Mouse (Mus musculus) frontal cortex, adult (tissue): Measurements from ENCODE around the gene Pbx2.
"Not testable (repeated sequence)": the region's sequence is repeated elsewhere in the genome, so short reads cannot be mapped to it uniquely, and the experiment has no call there.

Experiments
- ATAC-seq: cut with Nextera tagmentation; 2 replicates; pipeline ENCODE4 v1.9.2; 2017; ENCODE audit warnings: mild to moderate bottlenecking, moderate library complexity, mixed read lengths; ENCODE audit not compliant: low TSS enrichment

Gene Pbx2

DNA sequence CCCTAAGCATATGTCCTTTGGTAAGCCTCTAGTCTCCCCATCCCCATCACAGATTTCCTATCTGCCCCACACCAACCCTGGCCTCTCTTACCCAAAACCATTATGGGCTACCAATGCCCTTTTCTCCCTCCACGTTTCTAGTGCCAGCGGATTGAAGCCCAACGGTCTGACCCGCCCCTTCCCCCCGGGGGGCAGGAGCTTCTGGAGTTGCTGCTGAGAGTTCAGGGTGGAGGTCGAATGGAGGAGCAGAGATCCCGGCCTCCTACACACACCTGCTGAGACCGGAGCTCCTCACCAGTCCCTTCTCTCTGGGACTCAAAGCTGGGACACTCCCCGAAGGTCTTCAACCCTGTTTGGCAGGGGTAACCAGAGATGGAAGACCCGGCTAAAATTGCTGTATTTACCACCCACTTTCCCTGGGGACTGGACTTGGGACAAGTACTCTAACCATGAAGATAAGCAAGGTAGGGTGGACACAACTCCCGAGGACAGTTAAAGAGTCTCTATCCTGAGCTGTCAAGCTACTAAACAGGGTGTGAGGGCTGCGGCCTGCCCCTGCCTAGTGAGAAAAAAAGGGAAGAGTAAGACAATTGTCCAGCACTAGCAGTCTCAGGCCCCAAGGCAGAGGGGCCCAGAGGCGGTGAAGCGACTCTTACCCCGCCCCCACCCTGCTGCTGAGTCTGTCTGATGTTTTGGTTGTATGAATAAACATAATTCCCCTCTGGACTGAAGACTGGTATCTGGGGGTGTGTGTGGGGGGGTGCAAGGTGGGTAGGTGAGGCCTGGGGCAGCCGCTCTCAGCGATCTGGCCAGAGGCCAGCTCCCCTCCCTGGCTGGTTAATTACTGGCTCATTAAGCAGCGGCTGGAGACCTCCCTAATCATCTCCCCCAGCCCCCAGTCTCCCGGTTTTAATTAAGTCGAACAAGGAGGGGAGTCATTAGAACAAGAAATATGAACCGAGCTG is at the start of gene Pbx2:
Gene Pbx2 (plus strand): TSS at position 238 of the 965 bp plus-strand sequence.
- no peak for ATAC-seq

DNA sequence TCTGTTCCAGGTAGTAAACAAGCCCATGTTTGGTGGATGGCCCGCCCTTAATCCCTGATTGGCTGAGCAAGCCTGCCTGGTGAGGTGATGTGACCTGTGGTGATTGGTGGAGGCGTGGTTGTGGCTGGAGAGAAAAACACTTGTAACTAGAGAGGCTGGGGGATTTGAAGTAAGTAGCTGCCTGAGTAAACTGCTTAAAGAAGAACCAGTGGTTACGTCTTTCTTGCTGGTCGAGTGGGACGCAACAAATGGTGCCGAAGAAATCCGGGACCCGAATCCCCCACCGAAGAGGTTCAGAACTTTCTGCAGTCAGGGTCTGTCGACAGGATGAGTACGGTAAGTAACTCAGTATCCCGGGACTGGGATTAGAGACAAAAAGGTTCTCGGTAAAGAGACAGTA is 47.5 kb upstream of the Pbx2 start:
- not testable (repeated sequence) for ATAC-seq

DNA sequence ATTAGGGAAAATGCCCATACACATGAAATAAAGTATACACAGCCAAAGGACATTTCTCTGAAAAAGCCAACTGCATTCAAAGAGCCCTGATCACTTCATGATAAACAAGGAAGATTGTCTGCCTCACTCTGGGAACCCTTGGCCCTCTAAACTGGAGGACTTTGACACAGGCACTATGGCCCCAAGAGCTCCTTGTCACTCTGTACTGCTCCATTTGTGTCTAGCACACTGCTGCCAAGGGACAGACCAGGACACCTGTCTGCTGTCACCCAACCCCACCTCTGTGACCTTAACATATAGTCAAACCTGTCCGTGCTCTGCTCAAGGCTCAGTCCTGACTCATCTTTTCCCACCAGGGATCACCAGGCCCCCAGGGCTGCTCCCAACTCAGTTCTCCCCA is 44.3 kb upstream of the Pbx2 start:
- ATAC-seq = no peak

DNA sequence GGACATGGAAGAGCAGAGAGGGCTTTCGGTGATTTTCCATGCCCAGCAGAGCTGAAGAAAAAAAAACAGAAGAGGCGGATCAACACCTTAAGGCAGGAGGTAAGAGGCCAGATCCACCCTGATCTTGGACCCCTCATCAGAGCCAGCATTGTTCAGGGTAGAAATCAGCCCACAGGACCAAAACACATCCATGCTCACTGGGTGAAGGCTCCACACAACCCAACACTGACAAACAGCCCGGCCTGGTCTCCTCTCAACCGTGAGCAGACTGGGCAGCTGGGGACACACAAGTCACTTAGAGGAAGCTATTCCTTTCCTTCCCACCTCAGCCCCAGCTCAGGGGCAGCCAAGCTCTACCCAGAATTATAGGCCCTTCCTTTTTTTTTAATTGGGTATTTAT is 43.5 kb upstream of the Pbx2 start:
- no peak for ATAC-seq

DNA sequence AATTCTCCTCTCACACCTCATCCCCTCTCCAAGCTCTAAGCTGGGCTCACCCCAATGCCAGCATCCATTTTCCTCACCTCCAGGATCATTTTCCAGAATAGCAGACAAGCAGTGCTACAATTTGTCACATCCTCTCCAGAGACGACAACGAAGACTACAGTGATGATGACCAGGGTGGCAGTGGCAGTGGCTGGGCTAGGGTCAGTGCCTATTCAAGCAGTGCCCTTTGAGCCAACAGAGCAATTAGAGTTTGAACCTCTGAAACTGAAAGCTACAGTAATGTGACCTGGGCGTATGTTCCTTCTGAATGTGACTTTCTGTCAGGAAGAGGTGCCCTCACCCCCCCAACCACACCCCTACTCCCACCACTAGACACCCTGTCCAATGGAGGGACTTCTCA is 41.9 kb upstream of the Pbx2 start:
- ATAC-seq = no peak

DNA sequence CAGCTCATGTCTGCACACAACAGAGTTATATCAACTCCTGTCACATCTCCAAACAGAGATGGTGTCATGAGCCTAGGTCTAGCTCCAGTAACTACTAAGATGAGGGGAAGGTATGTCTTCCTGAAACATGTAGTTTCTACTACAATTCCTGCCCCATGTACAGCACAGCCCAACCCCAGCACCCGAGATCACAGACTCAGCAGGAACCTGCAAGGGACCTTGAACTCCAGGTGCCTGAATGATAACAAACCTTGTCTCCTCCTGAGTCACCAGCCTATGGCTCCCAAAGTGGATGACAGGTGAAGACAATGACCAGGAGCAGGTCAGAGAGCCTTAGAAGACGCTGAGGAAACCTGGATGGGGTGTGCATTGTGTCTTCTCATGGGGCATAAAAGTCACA is 41.2 kb upstream of the Pbx2 start:
- ATAC-seq = no peak

DNA sequence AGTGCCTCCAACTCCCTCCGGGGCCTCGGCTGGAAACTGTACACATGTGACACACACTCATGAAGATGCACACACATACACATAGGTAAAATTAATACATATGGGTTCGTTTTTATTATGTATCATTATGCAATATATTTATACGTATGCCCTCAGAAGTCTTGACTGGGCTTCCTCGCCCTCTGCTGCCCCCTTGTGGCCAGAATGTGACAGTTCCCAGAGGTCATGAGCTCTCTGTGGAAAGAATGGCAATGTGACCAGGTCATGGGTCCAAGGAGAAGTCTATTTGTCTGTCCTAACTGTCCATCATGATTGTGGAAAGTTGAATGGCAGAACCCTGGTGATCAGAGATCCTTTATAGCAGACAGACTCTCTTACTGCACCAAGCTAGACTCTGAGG is 35.6 kb upstream of the Pbx2 start:
- peak; percentile 55; the same call in 1 of the 2 replicates for ATAC-seq

DNA sequence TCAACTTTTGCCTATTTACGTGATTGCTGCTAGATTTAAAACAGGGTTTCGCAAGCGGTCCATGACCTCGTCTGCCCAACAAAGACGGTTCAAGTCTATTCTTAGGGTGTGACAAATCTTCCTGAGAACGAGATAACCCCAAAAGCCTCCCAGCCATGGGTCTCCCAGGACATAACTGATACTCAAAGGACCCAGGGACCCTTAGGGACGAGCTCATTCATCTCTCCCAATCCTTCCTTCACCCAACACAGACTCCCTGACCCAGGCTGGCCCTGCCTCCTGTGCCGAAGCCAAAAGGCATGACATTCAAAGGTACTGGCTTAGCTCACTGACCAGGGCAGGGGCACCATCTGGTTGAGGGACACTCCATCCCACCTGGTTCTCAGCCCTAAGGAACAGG is 34.7 kb upstream of the Pbx2 start:
- no peak for ATAC-seq

DNA sequence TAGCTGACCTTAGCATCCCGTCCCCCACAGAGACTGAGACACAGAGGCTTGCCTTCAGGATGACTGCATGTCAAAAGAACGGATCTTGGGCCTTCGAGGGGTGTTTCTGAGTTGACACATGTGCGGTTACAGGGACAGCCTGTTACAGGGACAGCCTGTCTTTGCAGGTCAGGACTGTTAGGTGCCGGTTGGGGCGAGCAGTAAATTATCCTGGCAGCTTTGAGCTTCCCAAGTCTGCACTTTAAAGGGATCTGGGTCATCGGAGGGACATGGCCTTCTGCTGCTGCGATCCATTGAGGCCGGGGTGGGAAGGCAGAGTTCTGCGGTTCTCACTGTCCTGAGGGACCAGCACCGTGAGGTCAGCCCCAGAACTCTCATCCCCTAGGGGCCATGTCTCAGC is 33.7 kb upstream of the Pbx2 start:
- no peak for ATAC-seq

DNA sequence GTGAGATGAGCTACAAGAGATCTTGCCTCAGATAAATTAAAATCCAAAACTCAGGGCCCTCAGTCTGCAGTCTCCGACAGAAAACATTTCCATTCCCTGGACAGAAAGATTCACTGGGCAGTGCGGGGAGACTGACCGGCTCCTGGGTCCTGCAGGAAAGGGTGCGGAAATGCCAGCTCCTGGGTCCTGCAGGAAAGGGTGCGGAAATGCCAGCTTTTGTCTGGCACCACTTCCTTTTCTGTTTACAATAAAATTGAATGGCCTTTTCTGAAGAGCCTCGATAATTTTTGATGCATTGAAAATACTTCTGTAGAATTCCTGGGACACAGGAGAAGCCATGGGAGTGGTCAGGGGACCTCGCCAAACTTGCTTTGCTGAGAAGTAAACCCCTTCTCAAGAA is 31.9 kb upstream of the Pbx2 start:
- ATAC-seq = no peak

DNA sequence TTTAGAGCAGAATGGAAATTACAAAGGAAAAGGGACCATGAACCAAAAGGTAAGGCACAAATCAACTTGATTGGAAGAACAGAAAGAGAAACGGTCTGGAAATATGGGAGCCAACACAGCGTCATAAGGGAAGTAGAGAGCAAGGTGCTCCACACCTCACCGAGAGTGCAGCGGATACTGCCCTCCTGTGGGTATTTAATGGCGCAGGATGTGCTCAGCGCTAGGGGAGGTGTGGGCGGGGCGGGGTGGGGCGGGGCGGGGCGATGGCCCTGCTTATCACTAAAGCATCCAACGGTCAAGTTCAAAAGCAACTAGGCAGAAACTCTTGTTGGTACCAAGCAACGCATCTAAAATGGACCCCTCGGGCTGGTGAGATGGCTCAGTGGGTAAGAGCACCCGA is 31.2 kb upstream of the Pbx2 start:
- ATAC-seq = no peak

DNA sequence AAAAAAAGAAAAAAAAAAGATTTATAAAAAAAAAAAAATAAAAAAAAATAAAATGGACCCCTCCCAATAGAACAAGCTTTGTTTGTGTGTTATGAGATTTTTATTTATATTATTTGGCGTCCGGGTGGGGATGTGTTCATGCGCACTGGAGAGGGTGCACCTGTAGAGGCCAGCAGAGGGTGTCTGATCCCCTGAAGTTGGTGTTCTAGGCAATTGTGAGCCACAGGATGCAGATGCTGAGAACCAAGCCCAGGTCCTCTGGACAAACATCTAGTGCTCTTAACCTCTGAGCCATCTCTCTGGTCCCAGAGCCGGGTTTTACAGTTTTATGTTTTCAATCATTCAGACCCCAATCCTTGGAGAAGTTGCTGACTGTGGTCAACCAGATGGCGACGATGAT is 30.6 kb upstream of the Pbx2 start:
- ATAC-seq = no peak

DNA sequence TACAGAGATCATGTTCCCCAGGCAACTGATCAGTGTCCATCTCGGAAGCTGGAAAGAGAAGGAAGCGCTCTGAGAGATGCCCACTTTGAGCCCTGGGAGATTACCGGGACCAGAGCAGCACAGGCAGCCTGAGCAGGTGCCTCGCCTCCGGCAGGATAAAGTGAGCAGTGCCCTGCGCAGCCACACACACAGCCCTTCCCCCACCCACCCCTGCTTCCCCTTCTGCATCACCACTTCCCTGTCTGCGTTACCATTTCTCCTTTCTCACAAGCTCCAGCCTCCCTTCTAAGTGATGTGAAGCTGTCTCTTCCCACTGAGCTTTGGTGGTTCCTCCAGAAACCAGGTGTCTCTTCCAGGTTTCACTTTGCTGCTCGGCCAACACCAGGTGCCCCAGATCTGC is 29.9 kb upstream of the Pbx2 start:
- no peak for ATAC-seq

DNA sequence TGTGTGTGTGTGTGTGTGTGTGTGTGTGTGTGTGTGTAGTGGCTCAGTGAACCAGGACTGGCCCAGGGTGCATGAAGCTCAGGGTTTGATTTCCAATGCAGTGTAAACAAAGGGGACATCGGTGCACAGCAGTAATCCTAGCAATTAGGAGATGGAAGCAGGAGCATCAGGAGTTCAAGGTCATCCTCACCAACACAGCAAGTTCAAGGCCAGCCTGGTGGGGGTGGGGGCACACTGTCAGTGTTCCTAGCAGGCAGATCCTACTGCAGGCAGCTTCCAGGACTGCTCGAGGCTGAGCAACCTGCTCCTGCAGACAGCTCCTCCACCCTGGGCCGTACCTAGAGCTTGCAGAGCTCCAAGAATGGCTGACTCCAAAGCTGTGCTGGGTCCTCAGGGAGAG is 28.5 kb upstream of the Pbx2 start:
- ATAC-seq = no peak

DNA sequence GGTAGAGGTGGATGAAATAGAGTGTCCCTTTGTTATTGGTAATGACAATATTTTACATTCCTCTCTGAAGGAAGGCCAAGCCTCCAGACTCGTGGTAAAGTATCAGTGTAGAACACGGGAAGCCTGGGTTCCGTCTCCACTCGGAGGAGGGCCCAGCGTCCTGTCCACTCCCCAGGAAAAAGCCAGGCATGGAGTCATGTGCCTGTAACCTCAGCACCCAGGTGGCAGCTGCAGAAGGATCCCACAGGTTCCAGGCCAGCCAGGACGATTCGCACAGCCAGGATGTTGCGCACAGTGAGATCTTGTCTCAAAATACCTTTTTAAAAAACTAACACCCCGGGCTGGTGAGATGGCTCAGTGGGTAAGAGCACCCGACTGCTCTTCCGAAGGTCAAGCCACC is 27.7 kb upstream of the Pbx2 start:
- no peak for ATAC-seq

DNA sequence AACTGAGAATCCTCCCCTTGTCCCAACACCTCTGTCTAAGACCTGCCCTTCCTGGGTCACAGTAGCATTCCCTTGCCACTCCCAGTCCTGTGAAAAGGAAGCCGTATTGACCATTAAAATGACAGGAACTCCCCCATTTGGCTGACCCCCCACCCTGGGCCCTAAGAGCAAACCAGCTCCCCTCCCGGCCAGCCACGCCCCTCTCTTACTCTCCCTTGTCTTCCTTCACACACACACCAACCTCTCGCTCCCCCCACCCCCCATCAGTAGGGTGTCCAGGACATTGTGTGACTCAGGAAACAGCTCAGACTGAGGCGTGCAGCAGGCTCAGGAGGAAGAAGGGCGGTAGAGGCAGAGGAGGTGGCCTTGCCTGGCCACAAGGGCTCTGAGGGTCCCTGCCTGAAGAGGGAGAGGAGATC is 27.1 kb upstream of the Pbx2 start, which contains the start of gene Notch4:
Gene Notch4 (plus strand): TSS at position 266 of the 419 bp plus-strand sequence.
- no peak for ATAC-seq

DNA sequence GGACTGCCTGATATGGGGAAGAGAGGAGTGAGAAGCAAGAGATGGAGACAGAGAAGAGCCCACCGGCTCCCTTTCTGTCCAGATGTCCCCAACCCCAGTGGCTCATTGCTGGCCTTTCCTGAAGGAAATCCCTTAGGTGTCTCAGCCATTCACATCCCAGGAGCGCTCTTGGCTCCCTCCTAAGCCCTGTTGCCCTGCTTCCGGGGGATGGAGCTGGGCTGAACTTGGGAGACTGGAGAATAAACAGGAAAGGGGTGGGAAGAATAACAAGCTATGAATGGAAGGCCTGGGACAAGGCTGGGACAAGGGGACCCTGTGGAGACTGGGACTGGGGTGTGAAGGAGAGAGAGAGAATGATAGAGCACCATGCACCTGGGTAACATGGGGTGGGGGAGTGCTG is 26.3 kb upstream of the Pbx2 start:
- ATAC-seq = no peak

DNA sequence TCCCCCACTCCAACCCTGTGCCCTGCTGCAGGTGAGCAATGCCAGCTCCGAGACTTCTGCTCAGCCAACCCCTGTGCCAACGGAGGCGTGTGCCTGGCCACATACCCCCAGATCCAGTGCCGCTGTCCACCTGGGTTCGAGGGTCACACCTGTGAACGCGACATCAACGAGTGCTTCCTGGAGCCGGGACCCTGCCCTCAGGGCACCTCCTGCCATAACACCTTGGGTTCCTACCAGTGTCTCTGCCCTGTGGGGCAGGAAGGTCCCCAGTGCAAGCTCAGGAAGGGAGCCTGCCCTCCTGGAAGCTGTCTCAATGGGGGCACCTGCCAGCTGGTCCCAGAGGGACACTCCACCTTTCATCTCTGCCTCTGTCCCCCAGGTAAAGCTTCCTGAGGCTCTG is 23.8 kb upstream of the Pbx2 start:
- no peak for ATAC-seq

DNA sequence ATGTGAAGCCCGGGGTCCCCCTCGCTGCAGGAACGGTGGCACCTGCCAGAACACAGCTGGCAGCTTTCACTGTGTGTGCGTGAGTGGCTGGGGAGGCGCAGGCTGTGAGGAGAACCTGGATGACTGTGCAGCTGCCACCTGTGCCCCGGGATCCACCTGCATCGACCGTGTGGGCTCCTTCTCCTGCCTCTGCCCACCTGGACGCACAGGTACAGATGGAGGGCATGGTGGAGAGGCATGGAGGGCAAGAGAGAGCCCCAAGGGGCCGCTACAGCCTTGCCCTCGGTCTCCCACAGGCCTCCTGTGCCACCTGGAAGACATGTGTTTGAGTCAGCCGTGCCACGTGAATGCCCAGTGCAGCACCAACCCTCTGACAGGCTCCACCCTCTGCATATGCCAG is 22.6 kb upstream of the Pbx2 start:
- no peak for ATAC-seq

DNA sequence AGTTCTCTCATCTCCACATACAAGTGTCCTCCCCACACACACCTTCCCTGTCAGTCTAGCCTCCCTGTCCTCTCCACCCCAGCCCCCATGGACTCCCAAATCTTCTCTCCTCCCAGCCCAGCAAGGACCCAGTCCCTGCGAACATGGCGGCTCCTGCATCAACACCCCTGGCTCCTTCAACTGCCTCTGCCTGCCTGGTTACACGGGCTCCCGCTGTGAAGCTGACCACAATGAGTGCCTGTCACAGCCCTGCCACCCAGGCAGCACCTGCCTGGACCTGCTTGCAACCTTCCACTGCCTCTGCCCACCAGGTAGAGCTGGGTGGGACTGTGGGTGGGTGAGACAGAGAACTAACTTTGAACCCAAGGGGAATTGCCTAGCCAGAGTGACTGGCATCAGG is 21.1 kb upstream of the Pbx2 start:
- no peak for ATAC-seq

DNA sequence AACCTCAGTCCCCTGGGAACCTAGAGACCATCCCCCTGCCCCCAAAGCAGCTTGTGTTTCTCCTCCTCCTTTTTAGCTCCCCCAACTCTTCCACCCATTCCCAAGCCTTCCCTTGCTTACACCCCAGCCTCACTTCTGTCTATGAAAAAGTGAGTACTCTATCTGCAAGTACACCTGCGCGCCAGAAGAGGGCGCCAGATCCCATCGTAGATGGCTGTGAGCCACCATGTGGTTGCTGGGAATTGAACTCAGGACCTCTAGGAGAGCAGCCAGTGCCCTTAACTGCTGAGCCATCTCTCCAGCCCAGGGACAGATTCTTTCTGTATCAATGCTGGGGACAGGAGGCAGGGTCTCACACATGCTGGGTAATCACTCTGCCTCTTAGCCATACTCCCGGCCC is 19.2 kb upstream of the Pbx2 start:
- no peak for ATAC-seq

DNA sequence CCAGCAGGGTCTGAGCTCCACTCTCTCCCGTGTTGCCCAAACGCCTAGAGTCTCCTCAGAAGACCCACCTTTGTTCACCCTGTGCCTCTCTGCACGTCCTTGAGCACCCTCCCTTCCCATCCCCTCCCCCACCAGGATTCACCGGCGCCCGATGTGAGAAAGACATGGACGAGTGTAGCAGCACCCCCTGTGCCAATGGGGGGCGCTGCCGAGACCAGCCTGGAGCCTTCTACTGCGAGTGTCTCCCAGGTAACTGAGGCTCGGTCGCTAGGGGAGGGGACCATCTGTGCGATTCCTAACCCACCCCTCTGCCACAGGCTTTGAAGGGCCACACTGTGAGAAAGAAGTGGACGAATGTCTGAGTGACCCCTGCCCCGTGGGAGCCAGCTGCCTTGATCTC is 18.7 kb upstream of the Pbx2 start:
- ATAC-seq = no peak

DNA sequence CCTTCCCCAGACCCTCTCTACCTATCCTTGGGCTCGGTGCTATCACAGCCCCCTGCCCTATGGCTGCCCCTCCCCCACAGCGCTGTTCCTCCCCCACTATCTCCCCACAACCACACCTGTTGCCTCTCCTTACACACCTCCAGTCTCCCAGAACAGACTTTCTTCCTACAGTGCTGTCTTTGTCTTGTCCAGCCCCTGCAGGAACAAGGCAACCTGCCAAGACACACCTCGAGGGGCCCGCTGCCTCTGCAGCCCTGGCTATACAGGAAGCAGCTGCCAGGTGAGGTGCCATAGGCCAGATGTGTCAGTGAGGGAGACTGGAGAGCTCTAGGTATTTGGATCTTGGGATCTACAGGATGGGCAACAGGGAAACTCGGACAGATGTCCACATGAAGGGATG is 14.5 kb upstream of the Pbx2 start:
- no peak for ATAC-seq

DNA sequence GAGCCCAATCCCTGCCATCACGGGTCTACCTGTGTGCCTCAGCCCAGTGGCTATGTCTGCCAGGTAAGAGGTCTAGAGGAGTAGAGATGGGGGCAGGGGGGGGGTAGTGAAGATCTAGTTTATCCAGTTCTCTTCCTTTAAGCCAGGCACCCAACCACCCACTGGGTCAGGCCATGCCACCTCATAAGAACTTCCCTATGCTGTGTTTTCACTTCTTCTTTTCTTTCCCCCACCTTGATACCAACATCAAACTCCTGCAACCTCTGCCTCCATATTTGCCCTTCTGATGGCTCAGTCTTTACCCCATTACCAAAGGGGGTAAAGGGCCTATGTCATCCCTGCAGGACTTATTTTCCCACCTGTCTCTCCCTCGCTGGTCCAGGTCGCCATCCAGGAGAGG is 13.0 kb upstream of the Pbx2 start:
- ATAC-seq = no peak
